Mouse (Mus musculus) forebrain, embryonic 15.5 days (tissue): ENCODE measurements at regions not wholly inside any gene's neighbourhood (a gene's known extent, or its start where the extent isn't known, plus 50 kb on each side); places are given as distances from the start of the nearest gene placed in this dataset.

Experiments
- ATAC-seq: fragments of 200-750 bp; cut with Nextera tagmentation; replicated peaks from 2 replicates; pipeline ENCODE4 v1.8.0; 2017; ENCODE audit warnings: mild to moderate bottlenecking, moderate TSS enrichment, moderate library complexity
- H3K27ac ChIP-seq: fragments of 300-500 bp; sonication (generic); replicated peaks from 2 replicates; pipeline ENCODE4 v1.5.1; 2015; ENCODE audit warnings: mild to moderate bottlenecking, inconsistent platforms
- H3K27me3 ChIP-seq: fragments of 300-500 bp; sonication (generic); 2 replicates; pipeline ENCODE4 v1.6.1; 2015; ENCODE audit warnings: inconsistent platforms
- H3K36me3 ChIP-seq: fragments of 300-500 bp; sonication (generic); 2 replicates; pipeline ENCODE4 v1.6.1; 2015; ENCODE audit warnings: mild to moderate bottlenecking, inconsistent platforms
- H3K4me1 ChIP-seq: fragments of 300-500 bp; sonication (generic); 2 replicates; pipeline ENCODE4 v1.6.1; 2015; ENCODE audit warnings: inconsistent platforms
- H3K4me2 ChIP-seq: fragments of 300-500 bp; sonication (generic); replicated peaks from 2 replicates; pipeline ENCODE4 v1.6.1; 2015; ENCODE audit warnings: mild to moderate bottlenecking, inconsistent platforms
- H3K4me3 ChIP-seq: fragments of 300-500 bp; sonication (generic); 2 replicates; pipeline ENCODE4 v1.5.1; 2015; ENCODE audit warnings: mild to moderate bottlenecking, inconsistent platforms
- H3K9ac ChIP-seq: fragments of 300-500 bp; sonication (generic); replicated peaks from 2 replicates; pipeline ENCODE4 v1.6.1; 2015; ENCODE audit warnings: mild to moderate bottlenecking, inconsistent platforms
- H3K9me3 ChIP-seq: fragments of 300-500 bp; sonication (generic); 2 replicates; pipeline ENCODE4 v1.6.1; 2016; ENCODE audit warnings: inconsistent platforms
- WGBS: fragments of 180-500 bp; shearing (Covaris S2); methylation state at CpG from one replicate; pipeline ENCODE4 v1.1.7; 2015; ENCODE audit warnings: mixed read lengths; 5-methylcytosine and 5-hydroxymethylcytosine counted together

DNA sequence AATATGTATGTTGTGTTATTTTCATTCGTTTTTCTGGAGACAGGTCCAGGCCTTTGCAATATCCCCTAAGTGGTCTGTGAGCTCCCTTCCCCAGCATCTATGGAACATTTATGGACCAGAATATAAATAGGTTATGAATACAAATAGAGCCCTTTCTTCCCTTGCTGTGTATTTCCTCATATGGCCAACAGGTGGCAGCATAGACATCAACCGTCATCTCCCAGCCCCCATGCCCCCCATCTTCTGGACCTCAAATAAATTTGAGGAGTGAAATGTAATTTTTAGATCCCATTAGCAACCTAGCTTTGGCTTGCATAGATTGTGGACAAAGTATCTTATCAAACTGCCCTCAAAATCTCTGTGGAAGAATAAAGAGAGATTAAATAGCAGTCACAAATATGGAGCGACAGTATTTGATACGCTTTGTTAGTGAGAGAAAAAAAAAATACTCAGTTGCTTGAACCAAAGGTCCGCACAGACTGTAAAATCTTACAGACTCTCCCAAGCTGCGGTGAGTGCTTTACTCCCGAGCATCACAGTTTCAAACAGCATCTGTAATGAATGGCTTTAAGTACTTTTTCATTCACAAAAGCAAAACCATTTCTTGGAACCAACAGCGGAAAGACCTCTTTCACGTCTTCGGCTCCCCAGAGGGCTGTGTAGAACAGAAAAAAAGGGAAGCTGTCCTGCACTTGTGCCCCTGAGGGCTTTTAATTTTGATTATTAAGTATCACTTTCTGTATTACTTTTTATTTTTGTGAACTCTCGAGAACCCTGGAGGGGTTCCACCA is 101.6 kb downstream of the Zfp281 start:
- no peak overlapping the region for H3K27ac ChIP-seq
- WGBS = 60% methylated on average over 11 of the region's 11 CpGs
- no peak for ATAC-seq
- no peaks in the 10 kb centered on the region for H3K36me3 ChIP-seq
- H3K9ac ChIP-seq = no peak overlapping the region
- no peak overlapping the region for H3K4me2 ChIP-seq
- H3K4me3 ChIP-seq = no peak overlapping the region
- no peaks in the 10 kb centered on the region for H3K9me3 ChIP-seq
- H3K27me3 ChIP-seq = no peaks in the 10 kb centered on the region
- H3K4me1 ChIP-seq = 0 out of 2 replicates have a peak, but pooled peaks cover 5% of the 10 kb centered on the region

DNA sequence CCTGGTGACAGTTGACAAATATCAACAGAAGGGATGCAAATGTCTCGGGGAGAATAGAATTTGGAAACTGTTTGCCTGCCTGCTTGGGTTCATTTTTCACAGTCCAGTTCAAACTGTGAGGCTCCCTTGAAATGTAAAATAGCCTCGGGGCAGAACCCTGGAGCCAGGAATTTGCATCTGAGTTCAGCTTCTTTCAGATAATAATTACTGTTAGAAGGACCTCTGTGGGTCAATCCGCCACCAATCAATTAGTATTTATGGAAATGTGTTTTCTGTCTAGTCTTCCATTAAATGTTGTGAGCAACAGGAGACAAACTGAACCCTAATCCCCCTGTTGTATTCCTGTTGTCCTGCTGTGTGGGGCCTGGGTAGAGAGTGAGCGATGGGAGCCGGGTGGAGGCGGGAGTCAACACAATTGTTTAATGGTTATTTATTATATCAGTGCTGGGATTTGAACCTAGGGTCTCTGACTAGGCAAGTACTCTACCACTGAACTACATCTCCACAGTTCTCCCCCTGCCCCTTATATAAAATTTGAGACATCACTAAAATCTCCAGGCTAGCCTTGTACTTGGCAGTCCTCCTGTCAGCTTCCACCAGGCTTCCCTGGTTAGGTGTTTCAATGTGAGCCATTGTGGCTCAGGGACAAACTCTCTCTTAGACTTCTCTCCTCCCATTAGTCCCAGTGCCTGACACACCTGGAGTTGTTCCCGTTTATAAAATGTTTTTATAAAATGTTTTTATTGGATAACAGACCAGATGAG is 103.3 kb downstream of the Zfp281 start:
- H3K27ac ChIP-seq = no peak overlapping the region
- no peak overlapping the region for H3K4me3 ChIP-seq
- WGBS = 10% methylated on average over 7 of the region's 7 CpGs
- no peaks in the 10 kb centered on the region for H3K36me3 ChIP-seq
- H3K4me2 ChIP-seq = no peak overlapping the region
- no peak overlapping the region for H3K9ac ChIP-seq
- ATAC-seq = no peak
- no peaks in the 10 kb centered on the region for H3K27me3 ChIP-seq
- 0 out of 2 replicates have a peak, but pooled peaks cover 5% of the 10 kb centered on the region for H3K4me1 ChIP-seq
- no peaks in the 10 kb centered on the region for H3K9me3 ChIP-seq

DNA sequence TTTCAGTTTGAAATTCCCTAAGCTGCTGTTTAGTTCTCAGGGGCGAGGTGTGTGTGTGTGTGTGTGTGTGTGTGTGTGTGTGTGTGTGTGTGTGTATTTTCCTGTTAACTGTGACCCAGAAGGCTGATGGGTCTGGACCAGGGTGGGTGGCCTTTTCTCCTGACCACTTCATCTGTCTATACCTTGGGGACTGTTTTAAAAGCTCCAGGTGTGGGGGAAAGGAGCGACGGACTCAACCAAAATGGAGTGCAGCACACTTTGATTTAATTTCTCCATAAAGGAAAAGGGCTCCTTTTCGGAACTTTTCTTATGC is 103.9 kb downstream of the Zfp281 start:
- no peaks in the 10 kb centered on the region for H3K9me3 ChIP-seq
- H3K27ac ChIP-seq = no peak overlapping the region
- H3K27me3 ChIP-seq = no peaks in the 10 kb centered on the region
- no peaks in the 10 kb centered on the region for H3K36me3 ChIP-seq
- H3K4me1 ChIP-seq = 0 out of 2 replicates have a peak, but pooled peaks cover 5% of the 10 kb centered on the region
- H3K9ac ChIP-seq = no peak overlapping the region
- H3K4me3 ChIP-seq = no peak overlapping the region
- H3K4me2 ChIP-seq = no peak overlapping the region
- WGBS = 70% methylated on average over 4 of the region's 4 CpGs
- ATAC-seq = no peak

DNA sequence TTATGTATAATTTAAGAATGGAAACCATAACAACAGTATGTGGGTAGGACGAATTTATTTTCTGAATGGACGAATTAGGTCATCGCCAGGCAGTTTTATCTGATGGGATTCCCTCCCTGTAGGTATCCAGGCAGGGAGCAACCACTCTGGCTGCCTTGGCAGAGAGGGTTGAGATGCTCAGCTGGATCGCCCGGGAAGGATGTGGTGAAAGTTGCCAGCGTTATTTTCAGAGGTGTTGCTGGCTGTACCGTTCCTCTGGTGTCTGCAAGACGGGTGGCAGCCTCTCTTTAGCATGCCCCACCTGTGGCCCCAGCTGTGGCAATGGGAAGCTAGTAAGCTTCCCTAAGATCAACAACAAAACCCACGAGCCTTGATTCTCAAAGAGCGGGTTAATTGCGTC is 105.9 kb downstream of the Zfp281 start:
- H3K4me3 ChIP-seq = no peak overlapping the region
- H3K4me2 ChIP-seq = no peak overlapping the region
- no peak overlapping the region for H3K9ac ChIP-seq
- no peaks in the 10 kb centered on the region for H3K36me3 ChIP-seq
- no peaks in the 10 kb centered on the region for H3K9me3 ChIP-seq
- no peak for ATAC-seq
- H3K27me3 ChIP-seq = no peaks in the 10 kb centered on the region
- H3K27ac ChIP-seq = no peak overlapping the region
- H3K4me1 ChIP-seq = 0 out of 2 replicates have a peak, but pooled peaks cover 5% of the 10 kb centered on the region
- 58% methylated on average over 11 of the region's 11 CpGs for WGBS

DNA sequence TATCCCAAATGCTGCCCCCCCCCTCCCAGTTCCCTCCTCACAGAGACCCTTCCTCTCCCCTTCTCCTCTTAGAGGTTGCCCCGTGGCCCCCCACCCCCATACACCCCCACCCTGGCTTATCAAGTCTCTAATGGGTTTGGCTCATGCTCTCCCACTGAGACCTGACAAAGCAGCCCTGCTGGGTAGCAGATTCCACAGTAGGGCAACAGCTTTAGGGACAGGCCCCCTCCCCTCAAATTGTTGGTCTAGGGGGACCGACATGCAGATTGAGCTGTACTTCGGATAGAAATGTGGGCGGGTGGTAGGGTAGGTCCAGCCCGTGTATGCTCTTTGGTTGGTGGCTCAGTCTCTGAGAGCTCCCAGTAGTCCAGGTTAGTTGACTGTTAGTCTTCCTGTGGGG is 113.3 kb downstream of the Zfp281 start:
- Histone ChIP-seq H3K27me3 (no peaks in the 10 kb centered on the region), H3K9ac (no peak overlapping the region), H3K36me3 (no peaks in the 10 kb centered on the region), H3K4me1 (no peaks in the 10 kb centered on the region), H3K4me2 (no peak overlapping the region), H3K9me3 (no peaks in the 10 kb centered on the region), H3K4me3 (no peak overlapping the region), H3K27ac (no peak overlapping the region)
- 12% methylated on average over 5 of the region's 5 CpGs for WGBS
- ATAC-seq = no peak

DNA sequence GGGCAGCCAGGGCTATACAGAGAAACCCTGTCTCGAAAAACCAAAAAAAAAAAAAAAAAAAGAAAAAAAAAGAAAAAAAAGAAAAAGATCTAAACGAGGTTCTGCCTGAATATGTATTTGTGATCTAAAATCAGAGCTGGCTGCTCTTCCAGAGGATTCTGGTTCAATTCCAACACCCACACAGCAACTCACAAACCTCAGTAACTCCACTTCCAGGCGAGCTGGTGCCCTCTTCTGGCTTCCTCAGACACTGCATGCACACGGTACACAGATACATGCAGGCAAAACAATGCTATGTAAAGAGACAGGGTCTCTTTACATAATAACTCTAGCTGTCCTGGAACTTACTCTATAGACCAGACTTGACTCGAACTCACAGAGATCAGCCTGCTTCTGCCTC is 114.8 kb downstream of the Zfp281 start:
- H3K27me3 ChIP-seq = no peaks in the 10 kb centered on the region
- H3K4me2 ChIP-seq = no peak overlapping the region
- H3K36me3 ChIP-seq = no peaks in the 10 kb centered on the region
- no peaks in the 10 kb centered on the region for H3K4me1 ChIP-seq
- H3K9ac ChIP-seq = no peak overlapping the region
- 70% methylated on average over 5 of the region's 5 CpGs for WGBS
- H3K9me3 ChIP-seq = no peaks in the 10 kb centered on the region
- no peak for ATAC-seq
- no peak overlapping the region for H3K4me3 ChIP-seq
- no peak overlapping the region for H3K27ac ChIP-seq

DNA sequence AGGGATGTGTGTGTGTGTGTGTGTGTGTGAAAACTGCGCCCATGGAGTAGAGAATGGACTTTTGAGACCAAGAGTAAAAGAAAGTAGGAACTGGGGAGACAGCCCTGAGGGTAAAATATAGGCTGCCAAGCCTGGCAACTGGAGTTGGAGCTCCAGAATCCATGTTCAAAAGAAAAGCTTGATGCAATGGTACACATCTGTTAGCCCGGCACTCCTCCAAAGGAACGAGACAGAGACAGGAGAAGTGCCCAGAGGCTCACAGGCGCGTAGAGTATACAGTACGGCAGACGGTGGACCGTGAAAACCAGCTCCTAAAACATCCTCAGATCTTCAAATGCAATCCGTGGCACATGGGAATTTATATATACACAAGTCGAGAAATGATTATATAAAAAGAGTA is 116.4 kb downstream of the Zfp281 start:
- no peaks in the 10 kb centered on the region for H3K36me3 ChIP-seq
- H3K9me3 ChIP-seq = no peaks in the 10 kb centered on the region
- 91% methylated on average over 10 of the region's 10 CpGs for WGBS
- H3K9ac ChIP-seq = no peak overlapping the region
- no peak for ATAC-seq
- H3K4me3 ChIP-seq = no peak overlapping the region
- H3K27me3 ChIP-seq = no peaks in the 10 kb centered on the region
- no peak overlapping the region for H3K4me2 ChIP-seq
- no peaks in the 10 kb centered on the region for H3K4me1 ChIP-seq
- no peak overlapping the region for H3K27ac ChIP-seq

DNA sequence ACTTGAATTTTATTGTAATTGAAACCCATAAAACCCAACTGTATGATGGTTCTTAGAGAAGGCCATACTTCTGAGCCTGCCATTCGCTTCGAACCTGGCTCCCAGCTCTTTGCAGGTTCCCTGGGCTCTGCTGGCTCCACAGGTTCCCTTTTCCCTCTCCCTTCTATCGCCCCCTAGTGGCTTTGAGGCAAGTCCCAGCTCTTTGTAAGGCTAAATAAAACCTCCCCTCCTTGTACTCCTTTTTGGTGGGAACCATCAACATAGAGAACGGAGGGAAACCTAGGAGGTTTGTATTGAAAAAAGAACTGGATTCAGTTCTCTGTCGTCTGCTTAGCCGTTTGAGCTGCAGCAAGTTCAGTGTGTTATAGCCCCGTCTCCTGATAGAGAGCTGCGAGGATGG is 124.5 kb downstream of the Zfp281 start:
- Histone ChIP-seq H3K9ac (no peak overlapping the region), H3K4me2 (no peak overlapping the region), H3K4me3 (no peak overlapping the region), H3K27me3 (no peaks in the 10 kb centered on the region), H3K4me1 (no peaks in the 10 kb centered on the region), H3K27ac (no peak overlapping the region), H3K9me3 (no peaks in the 10 kb centered on the region), H3K36me3 (no peaks in the 10 kb centered on the region)
- no peak for ATAC-seq
- 56% methylated on average over 8 of the region's 8 CpGs for WGBS

DNA sequence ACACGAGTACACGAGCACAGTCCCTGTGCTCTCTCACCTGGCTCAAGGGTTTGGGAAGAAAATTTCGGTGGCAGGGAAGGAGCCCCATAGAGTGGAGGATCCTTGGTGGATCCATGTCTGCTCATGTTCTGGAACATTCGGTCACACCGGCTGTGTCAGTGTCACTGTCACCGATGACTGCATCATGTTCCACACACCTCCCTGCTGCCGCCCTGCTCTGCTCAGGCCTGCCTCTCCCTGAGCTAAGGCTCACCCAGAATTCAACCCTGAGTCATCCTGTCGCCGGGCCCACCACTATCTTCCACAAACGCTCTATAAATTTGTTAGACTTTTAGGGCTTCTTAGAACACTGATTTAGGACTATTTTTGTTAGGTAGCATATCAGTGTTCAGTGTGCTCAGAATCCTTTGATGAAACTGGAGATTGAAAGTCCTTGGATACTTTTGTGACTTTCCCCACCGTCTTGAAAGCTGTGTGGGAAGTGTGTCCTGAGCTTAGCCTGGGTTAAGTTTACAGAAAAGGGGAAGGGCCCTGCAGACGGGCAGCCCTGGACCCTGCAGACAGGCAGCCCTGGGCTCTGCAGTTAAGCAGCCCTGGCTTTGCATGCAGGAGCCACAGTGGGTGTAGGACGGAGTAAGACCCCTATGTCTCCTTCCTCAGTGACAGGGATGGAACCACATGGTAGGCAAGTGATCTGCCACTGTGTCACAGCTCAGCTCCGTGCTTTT is 126.9 kb downstream of the Zfp281 start:
- WGBS = 86% methylated on average over 14 of the region's 14 CpGs
- H3K27ac ChIP-seq = no peak overlapping the region
- H3K9me3 ChIP-seq = no peaks in the 10 kb centered on the region
- H3K4me2 ChIP-seq = no peak overlapping the region
- H3K4me1 ChIP-seq = no peaks in the 10 kb centered on the region
- no peak overlapping the region for H3K9ac ChIP-seq
- H3K36me3 ChIP-seq = no peaks in the 10 kb centered on the region
- ATAC-seq = no peak
- H3K4me3 ChIP-seq = no peak overlapping the region
- H3K27me3 ChIP-seq = no peaks in the 10 kb centered on the region

DNA sequence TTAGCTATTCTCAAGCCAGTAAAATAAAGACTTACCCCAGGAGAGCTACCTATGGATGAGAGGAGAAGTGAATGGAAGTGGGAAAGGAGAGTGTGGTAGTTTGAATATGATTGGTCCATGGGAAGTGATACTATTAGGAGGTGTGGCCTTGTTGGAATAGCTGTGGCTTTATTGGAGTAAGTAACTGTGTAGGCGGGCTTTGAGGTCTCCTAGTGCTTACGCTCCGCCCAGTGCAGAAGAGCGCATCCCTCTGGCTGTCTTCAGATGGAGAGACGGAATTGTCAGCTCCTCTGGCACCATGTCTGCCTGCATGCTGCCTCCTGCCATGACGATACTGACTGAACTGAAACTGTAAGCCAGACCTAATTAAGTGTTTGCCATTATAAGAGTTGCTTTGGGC is 129.6 kb downstream of the Zfp281 start:
- H3K36me3 ChIP-seq = no peaks in the 10 kb centered on the region

DNA sequence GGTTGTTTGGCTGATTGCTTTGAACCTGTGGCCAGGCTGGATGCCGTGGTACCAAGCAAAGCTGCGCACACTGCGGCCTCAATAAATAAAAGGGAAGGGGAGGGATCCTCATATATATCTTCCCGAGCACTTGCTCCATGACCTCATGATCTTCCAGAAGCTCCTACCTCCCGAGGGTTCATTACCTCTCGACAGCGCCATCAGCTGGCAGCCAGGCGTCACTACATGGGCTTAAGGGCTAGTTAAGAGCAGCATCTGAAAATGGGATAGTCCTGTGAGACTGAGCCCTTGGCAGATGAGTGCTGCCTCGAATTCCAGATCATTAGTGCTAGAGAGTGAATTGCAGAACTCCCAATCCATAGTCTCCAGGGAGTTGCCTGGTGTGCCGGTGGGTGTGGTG is 134.0 kb downstream of the Zfp281 start:
- Histone ChIP-seq H3K36me3 (no peaks in the 10 kb centered on the region), H3K9me3 (no peaks in the 10 kb centered on the region), H3K9ac (no peak overlapping the region), H3K4me3 (no peak overlapping the region), H3K27ac (no peak overlapping the region), H3K4me1 (no peaks in the 10 kb centered on the region), H3K27me3 (no peaks in the 10 kb centered on the region), H3K4me2 (no peak overlapping the region)
- no peak for ATAC-seq
- WGBS = 77% methylated on average over 10 of the region's 10 CpGs

More for the DNA sequence above, 129.6 kb downstream of the Zfp281 start:
- no peak for ATAC-seq
- H3K9ac ChIP-seq = no peak overlapping the region
- no peaks in the 10 kb centered on the region for H3K4me1 ChIP-seq
- no peak overlapping the region for H3K4me2 ChIP-seq
- no peaks in the 10 kb centered on the region for H3K27me3 ChIP-seq
- H3K4me3 ChIP-seq = no peak overlapping the region
- 94% methylated on average over 6 of the region's 6 CpGs for WGBS
- no peak overlapping the region for H3K27ac ChIP-seq
- H3K9me3 ChIP-seq = no peaks in the 10 kb centered on the region

DNA sequence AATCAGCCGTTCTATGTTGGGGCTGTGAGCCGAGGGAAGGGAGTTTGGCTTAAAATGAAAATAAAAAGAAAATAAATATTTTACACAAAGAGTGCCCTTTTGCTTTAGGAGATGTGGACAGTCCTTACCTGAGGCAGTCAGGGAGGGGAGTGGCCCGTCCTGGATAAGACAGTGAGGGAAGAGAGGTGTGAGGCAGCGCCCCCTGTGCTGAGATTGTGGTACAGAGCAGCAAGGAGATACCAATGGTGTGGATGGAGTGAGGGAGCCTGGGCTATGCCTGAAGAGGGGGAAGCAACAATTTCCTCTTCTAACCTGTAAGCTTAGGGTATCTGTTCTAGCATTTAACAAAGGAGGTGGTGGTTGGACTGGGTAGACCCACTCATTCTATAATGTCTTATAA is 134.5 kb downstream of the Zfp281 start:
- Histone ChIP-seq H3K9ac (no peak overlapping the region), H3K4me1 (no peaks in the 10 kb centered on the region)
- 78% methylated on average over 4 of the region's 4 CpGs for WGBS

More for the DNA sequence above, 134.5 kb downstream of the Zfp281 start:
- H3K27me3 ChIP-seq = no peaks in the 10 kb centered on the region
- no peak overlapping the region for H3K27ac ChIP-seq
- H3K4me3 ChIP-seq = no peak overlapping the region
- H3K9me3 ChIP-seq = no peaks in the 10 kb centered on the region
- no peaks in the 10 kb centered on the region for H3K36me3 ChIP-seq
- no peak overlapping the region for H3K4me2 ChIP-seq
- ATAC-seq = no peak
